Mouse (Mus musculus) G1E-ER4 (cell line): ENCODE data around the gene Tmigd1. TPM values are rescaled to one million over a fixed set of nuclear protein-coding genes. Genes with fewer than 3 reads are reported as not detected.

Experiments used
- GATA1 ChIP-seq: IDR thresholded peaks from one replicate; pipeline ENCODE4 v1.8.0; 2012; ENCODE audit warnings: low read length, inconsistent platforms
- polyA plus RNA-seq: library from polyadenylated mRNA; stranded (reverse); fragments of >175 nt; gene quantifications from 2 replicates; pipeline ENCODE4 v1.2.3, GENCODE M21; 2012

The Tmigd1 gene
- polyA plus RNA-seq, 1 experiment: not detected

- TF ChIP-seq GATA1: no peak
Observed at GRCm38 (mm10) chr11:76892972-76893371, 9.0 kb upstream of the Tmigd1 start.

- no peak for TF ChIP-seq GATA1
Observed at GRCm38 (mm10) chr11:76893570-76893969, 8.4 kb upstream of the Tmigd1 start.

GRCm38 (mm10) chr11:76894240-76894639 is 7.7 kb upstream of the Tmigd1 start:
- no peak for TF ChIP-seq GATA1

- TF ChIP-seq GATA1: no peak
Observed at GRCm38 (mm10) chr11:76896360-76896759, 5.6 kb upstream of the Tmigd1 start.

GRCm38 (mm10) chr11:76897126-76897525 is 4.8 kb upstream of the Tmigd1 start:
- no peak for TF ChIP-seq GATA1

- no peak for TF ChIP-seq GATA1
Observed at GRCm38 (mm10) chr11:76897871-76898270, 4.1 kb upstream of the Tmigd1 start.

- no peak for TF ChIP-seq GATA1
Observed at GRCm38 (mm10) chr11:76898751-76899150, 3.2 kb upstream of the Tmigd1 start.

DNA sequence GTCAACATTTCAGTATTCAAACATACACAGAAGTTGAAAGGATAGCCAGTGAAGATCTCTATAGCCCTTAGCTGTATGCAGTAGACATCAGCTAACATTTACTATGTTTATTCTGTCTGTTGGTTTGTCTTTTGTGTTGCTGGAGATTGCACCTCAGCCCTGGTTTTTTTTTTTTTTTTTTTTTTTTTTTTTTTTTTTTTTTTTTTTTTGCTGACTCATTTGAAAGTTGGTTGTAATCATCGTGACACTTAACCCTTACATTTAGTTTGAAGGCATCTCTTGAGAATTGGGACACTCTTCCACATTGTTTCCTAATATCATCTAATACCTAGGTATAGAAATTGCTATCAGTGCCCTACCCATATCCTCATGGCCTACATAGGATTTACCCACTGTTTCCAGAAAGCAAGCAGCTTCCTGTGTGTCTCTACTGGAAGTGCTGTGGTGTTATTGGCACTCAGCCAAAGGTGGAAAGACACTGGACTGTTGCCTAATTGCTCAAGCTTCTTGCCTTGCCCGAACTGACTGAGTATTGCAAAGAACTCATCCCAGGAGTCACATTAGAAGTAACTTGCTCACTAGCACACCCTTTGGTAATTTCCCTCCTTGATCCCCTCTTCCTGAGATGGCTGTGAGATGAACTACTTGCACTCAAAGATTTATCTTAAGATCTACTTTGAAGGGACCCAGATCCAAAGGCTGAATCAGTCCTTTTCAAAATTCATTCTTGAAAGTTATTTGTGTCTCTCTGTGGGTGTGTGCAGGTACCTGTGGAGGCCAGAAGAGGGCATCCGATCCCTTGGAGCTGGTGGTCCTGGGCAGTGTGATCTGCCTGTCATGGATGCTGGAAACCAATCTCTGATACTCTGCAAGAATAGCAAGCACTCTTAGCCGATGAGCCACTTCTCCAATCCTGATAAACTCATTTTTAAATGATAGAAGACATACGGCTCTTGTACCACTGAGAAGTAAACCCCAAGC is 1.9 kb upstream of the Tmigd1 start:
- TF ChIP-seq GATA1: no peak

GRCm38 (mm10) chr11:76904340-76904739 is 2.4 kb downstream of the Tmigd1 start:
- TF ChIP-seq GATA1: no peak

- no peak for TF ChIP-seq GATA1
Observed at GRCm38 (mm10) chr11:76908651-76909050, 6.7 kb downstream of the Tmigd1 start.

DNA sequence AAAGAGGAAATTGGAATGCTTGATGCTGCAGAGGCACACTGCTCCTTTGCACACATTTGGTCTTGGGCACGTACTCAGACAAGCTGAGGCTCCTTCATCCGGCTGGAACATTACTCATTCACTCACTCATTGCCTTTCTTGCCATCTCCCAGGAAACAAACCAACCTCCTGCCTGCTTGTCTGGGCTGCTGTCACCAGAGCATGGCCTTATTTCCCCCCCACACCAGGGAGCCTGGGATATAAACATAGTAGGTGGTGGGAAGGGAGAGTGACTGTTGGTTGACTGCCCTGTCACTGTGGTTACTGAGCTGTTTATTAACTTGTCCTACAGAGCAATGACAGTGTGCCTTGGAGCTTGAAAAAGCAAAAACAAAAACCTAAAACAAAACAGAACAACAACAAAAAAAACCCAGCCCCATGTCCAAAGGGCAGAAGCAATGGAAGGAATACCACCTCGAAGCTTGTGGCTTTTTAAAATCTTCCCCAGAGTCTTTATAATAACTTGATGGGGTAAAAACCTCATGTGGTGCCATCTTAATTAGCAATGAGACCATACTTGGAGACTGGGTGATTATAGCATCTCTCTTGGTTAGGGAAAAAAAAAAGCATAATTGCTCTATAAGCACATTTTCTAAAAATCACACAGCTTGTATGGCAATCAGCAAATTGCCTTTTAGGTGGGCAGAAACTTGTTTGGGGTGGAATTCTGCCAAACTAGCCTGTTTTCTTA is 9.5 kb downstream of the Tmigd1 start:
- TF ChIP-seq GATA1: no peak

DNA sequence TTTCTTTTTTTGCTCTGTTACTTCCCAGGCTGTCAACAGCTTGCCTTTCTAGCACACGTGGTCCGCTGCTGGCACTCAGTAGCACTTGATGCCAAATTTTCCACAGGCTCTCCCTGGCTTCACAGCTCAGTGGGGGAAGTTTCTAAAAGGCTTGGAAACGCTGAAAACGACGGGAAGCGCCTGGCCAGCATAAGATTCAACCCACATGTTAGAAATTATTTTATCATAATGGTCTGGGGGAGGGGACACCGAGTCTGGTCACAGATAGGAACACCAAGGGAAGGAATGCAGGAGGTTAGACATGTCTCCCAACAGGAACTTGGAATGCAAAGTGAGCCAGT is 10.1 kb downstream of the Tmigd1 start:
- no peak for TF ChIP-seq GATA1

- no peak for TF ChIP-seq GATA1
Observed at GRCm38 (mm10) chr11:76914366-76914765, 12.4 kb downstream of the Tmigd1 start.

DNA sequence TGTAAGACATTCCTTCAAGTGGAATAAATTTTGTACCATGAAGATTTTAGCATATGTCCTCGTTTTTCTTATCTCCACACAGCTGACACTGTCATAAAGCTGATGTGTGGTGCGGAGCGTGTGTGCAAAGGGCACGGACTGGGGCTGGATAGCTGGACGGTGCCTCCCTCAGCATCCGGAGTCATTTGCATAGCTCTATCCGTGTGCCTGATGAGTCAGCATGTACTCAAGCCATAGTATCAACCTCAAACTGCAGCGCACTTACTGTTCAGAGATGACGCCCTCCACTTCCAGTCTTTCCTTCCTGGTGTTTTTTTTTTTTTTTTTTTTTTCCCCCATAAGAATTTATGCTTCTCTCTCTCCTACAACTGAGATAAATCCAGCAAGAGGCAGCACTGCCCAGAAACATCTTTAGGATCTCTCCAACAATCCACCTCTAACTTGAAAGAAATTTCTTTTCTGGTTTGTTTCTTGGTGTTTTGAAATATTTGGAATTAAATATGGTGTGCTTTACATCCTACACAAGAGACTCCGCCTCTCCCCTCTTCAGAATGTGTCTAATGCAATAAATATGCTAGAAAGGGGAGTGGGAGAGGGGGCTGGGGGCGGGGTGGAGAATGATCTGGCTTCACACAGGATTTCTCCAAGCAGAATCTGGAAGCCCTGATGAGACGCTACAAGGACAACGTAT is 14.7 kb downstream of the Tmigd1 start:
- no peak for TF ChIP-seq GATA1

DNA sequence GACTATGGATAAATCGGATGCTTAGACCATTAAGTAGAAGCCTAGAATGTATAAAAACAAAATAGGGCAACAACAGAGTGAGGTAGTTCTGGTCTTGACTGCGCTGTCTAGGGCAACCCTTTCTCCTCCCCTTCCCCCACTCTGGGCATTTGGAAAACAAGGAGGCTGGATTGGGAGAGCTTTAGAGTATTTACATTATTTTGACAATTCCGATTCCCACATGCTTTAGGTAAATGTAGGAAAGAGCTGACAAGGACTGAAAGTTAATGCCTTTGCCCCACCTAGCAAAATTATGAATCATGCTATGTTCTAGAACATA is 15.2 kb downstream of the Tmigd1 start:
- TF ChIP-seq GATA1: no peak

DNA sequence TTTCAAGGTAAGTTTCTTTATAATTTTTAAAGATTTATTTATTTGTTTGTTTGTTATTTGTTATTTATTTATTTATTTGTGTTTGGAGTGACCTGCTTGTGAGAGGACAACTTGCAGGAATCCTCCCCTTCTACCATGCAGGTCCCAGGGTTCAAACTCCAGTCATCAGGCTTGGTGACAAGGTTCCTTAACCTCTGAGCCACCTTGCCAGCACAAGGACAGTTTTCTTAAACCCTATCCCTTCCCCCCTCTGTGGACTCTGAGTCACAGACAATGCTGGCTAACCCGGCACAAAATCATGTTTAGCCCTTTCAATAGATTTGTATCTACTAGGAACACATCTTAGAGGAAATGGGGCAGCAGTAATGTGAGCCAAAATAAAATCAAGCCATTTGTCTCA is 18.6 kb downstream of the Tmigd1 start:
- no peak for TF ChIP-seq GATA1
